Mouse (Mus musculus) liver, embryonic 16.5 days (tissue): Measurements from ENCODE around the gene Kiss1. TPM values are rescaled to one million over a fixed set of nuclear protein-coding genes. Genes with fewer than 3 reads are reported as not detected.

ENCODE experiments used
- ATAC-seq: fragments of 200-750 bp; cut with Nextera tagmentation; 2 replicates; pipeline ENCODE4 v1.8.0; 2017; ENCODE audit warnings: low read depth, mild to moderate bottlenecking, moderate number of reproducible peaks, moderate library complexity
- H3K27ac ChIP-seq: fragments of 300-500 bp; sonication (generic); 2 replicates; pipeline ENCODE4 v1.5.1; 2014; ENCODE audit warnings: mild to moderate bottlenecking, low read length
- H3K27me3 ChIP-seq: fragments of 300-500 bp; sonication (generic); 2 replicates; pipeline ENCODE4 v1.6.1; 2014; ENCODE audit warnings: low read depth, low read length, mixed read lengths; ENCODE audit not compliant: control insufficient read depth, insufficient read depth
- H3K36me3 ChIP-seq: fragments of 300-500 bp; sonication (generic); 2 replicates; pipeline ENCODE4 v1.6.1; 2014; ENCODE audit warnings: mild to moderate bottlenecking; ENCODE audit not compliant: control insufficient read depth, insufficient read depth
- H3K4me1 ChIP-seq: fragments of 300-500 bp; sonication (generic); 2 replicates; pipeline ENCODE4 v1.6.1; 2014; ENCODE audit warnings: low read depth, low read length, mixed read lengths; ENCODE audit not compliant: control insufficient read depth
- H3K4me2 ChIP-seq: fragments of 300-500 bp; sonication (generic); 2 replicates; pipeline ENCODE4 v1.6.1; 2014; ENCODE audit warnings: low read depth, low read length, mixed read lengths
- H3K4me3 ChIP-seq: fragments of 300-500 bp; sonication (generic); 2 replicates; pipeline ENCODE4 v1.5.1; 2014; ENCODE audit warnings: low read depth, mild to moderate bottlenecking, low read length
- H3K9ac ChIP-seq: fragments of 300-500 bp; sonication (generic); 2 replicates; pipeline ENCODE4 v1.6.1; 2014; ENCODE audit warnings: low read depth, low read length
- H3K9me3 ChIP-seq: fragments of 300-500 bp; sonication (generic); replicated peaks from 2 replicates; pipeline ENCODE4 v1.6.1; 2016; ENCODE audit warnings: low read length; ENCODE audit not compliant: control insufficient read depth
- WGBS: fragments of 180-500 bp; shearing (Covaris S2); extraction: QIAGEN DNeasy Blood & Tissue Kit; methylation state at CpG from one replicate; pipeline ENCODE4 v1.1.7; 2014; ENCODE audit not compliant: insufficient replicate concordance; 5-methylcytosine and 5-hydroxymethylcytosine counted together
- polyA plus RNA-seq: library from polyadenylated mRNA; unstranded; fragments of >200 nt; fragmentation: Nextera tagmentation; extraction: Ambion mirVana; gene quantifications from 2 replicates; pipeline ENCODE4 v1.2.1, GENCODE M21; 2015

Kiss1 gene
- polyA plus RNA-seq, 1 experiment from 2014 or later, result not detected

GRCm38 (mm10) chr1:133347226-133347625 is 25.6 kb downstream of the Kiss1 start:
- no peak for ATAC-seq
- Histone ChIP-seq H3K4me1 (no peaks in the 10 kb centered on the region; the same call in 1 of the 2 replicates), H3K9me3 (no peaks in the 10 kb centered on the region), H3K27ac (no peak overlapping the region), H3K27me3 (peaks cover 3% of the 10 kb centered on the region; the same call in 1 of the 2 replicates), H3K4me2 (no peak overlapping the region), H3K4me3 (no peak overlapping the region), H3K36me3 (no peaks in the 10 kb centered on the region), H3K9ac (no peak overlapping the region)
- WGBS, result 56% methylated on average over 3 of the region's 3 CpGs

GRCm38 (mm10) chr1:133347693-133348520 is 26.2 kb downstream of the Kiss1 start:
- no peak for ATAC-seq
- no peak overlapping the region for H3K27ac ChIP-seq

GRCm38 (mm10) chr1:133350210-133350609 is 28.5 kb downstream of the Kiss1 start, which contains the start of gene Ren1:
TSS of gene Ren1 (plus strand) at chr1:133350510.
- H3K27ac ChIP-seq, result no peak within 1 kb of the TSS
- no peak within 1 kb of the TSS for H3K4me3 ChIP-seq
- no peaks in the 10 kb centered on the region for H3K9me3 ChIP-seq
- no peaks in the 10 kb centered on the region for H3K36me3 ChIP-seq
- no peak within 1 kb of the TSS for H3K9ac ChIP-seq
- no peak for ATAC-seq
- H3K27me3 ChIP-seq, result peaks cover 3% of the 10 kb centered on the region; the same call in 1 of the 2 replicates
- H3K4me2 ChIP-seq, result no peak within 1 kb of the TSS
- 54% methylated on average over 1 of the region's 1 CpGs for WGBS
- no peaks in the 10 kb centered on the region; the same call in 1 of the 2 replicates for H3K4me1 ChIP-seq

More at GRCm38 (mm10) chr1:133347693-133348520, 26.2 kb downstream of the Kiss1 start:
- H3K36me3 ChIP-seq, result no peaks in the 10 kb centered on the region
- WGBS, result 24% methylated on average over 11 of the region's 11 CpGs
- no peaks in the 10 kb centered on the region for H3K9me3 ChIP-seq
- peaks cover 3% of the 10 kb centered on the region; the same call in 1 of the 2 replicates for H3K27me3 ChIP-seq
- no peak overlapping the region for H3K9ac ChIP-seq
- no peaks in the 10 kb centered on the region; the same call in 1 of the 2 replicates for H3K4me1 ChIP-seq
- H3K4me2 ChIP-seq, result no peak overlapping the region
- no peak overlapping the region for H3K4me3 ChIP-seq

GRCm38 (mm10) chr1:133351762-133352161 is 30.1 kb downstream of the Kiss1 start:
- no peaks in the 10 kb centered on the region for H3K36me3 ChIP-seq
- ATAC-seq, result no peak
- no peak overlapping the region for H3K27ac ChIP-seq
- H3K9me3 ChIP-seq, result no peaks in the 10 kb centered on the region
- H3K27me3 ChIP-seq, result peaks cover 3% of the 10 kb centered on the region; the same call in 1 of the 2 replicates
- H3K9ac ChIP-seq, result no peak overlapping the region
- H3K4me2 ChIP-seq, result no peak overlapping the region
- WGBS, result 31% methylated on average over 9 of the region's 9 CpGs
- H3K4me3 ChIP-seq, result no peak overlapping the region
- no peaks in the 10 kb centered on the region; the same call in 1 of the 2 replicates for H3K4me1 ChIP-seq

GRCm38 (mm10) chr1:133353371-133353809 is 31.7 kb downstream of the Kiss1 start:
- 41% methylated on average over 12 of the region's 12 CpGs for WGBS
- Histone ChIP-seq H3K27me3 (peaks cover 3% of the 10 kb centered on the region; the same call in 1 of the 2 replicates), H3K4me2 (no peak overlapping the region), H3K9me3 (no peaks in the 10 kb centered on the region), H3K9ac (no peak overlapping the region), H3K27ac (no peak overlapping the region), H3K4me1 (no peaks in the 10 kb centered on the region), H3K4me3 (no peak overlapping the region), H3K36me3 (no peaks in the 10 kb centered on the region)
- ATAC-seq, result no peak

- WGBS, result 48% methylated on average over 5 of the region's 5 CpGs
- no peak for ATAC-seq
- H3K27me3 ChIP-seq, result peaks cover 3% of the 10 kb centered on the region; the same call in 1 of the 2 replicates
Observed at GRCm38 (mm10) chr1:133355469-133355868, 33.8 kb downstream of the Kiss1 start.

GRCm38 (mm10) chr1:133355912-133356311 is 34.2 kb downstream of the Kiss1 start:
- no peak for ATAC-seq
- Histone ChIP-seq H3K9ac (no peak overlapping the region), H3K27me3 (peaks cover 3% of the 10 kb centered on the region; the same call in 1 of the 2 replicates), H3K4me1 (no peaks in the 10 kb centered on the region), H3K9me3 (no peaks in the 10 kb centered on the region), H3K36me3 (no peaks in the 10 kb centered on the region), H3K4me3 (no peak overlapping the region), H3K27ac (no peak overlapping the region), H3K4me2 (no peak overlapping the region)
- WGBS, result 54% methylated on average over 15 of the region's 15 CpGs

More at GRCm38 (mm10) chr1:133355469-133355868, 33.8 kb downstream of the Kiss1 start:
- H3K4me1 ChIP-seq, result no peaks in the 10 kb centered on the region
- no peak overlapping the region for H3K4me3 ChIP-seq
- H3K9ac ChIP-seq, result no peak overlapping the region
- no peak overlapping the region for H3K4me2 ChIP-seq
- H3K36me3 ChIP-seq, result no peaks in the 10 kb centered on the region
- no peak overlapping the region for H3K27ac ChIP-seq
- H3K9me3 ChIP-seq, result no peaks in the 10 kb centered on the region

- WGBS, result 43% methylated on average over 8 of the region's 8 CpGs
- Histone ChIP-seq H3K9ac (no peak overlapping the region), H3K36me3 (no peaks in the 10 kb centered on the region), H3K4me1 (no peaks in the 10 kb centered on the region), H3K4me3 (no peak overlapping the region), H3K4me2 (no peak overlapping the region), H3K27ac (no peak overlapping the region), H3K9me3 (no peaks in the 10 kb centered on the region), H3K27me3 (no peaks in the 10 kb centered on the region; the same call in 1 of the 2 replicates)
- ATAC-seq, result no peak
Observed at GRCm38 (mm10) chr1:133356330-133356729, 34.7 kb downstream of the Kiss1 start.

GRCm38 (mm10) chr1:133361006-133361405 is 39.3 kb downstream of the Kiss1 start:
- Histone ChIP-seq H3K36me3 (no peaks in the 10 kb centered on the region), H3K9ac (no peak overlapping the region), H3K4me3 (no peak overlapping the region), H3K27ac (no peak overlapping the region), H3K27me3 (peaks cover 21% of the 10 kb centered on the region), H3K4me1 (peaks cover 4% of the 10 kb centered on the region), H3K9me3 (no peaks in the 10 kb centered on the region), H3K4me2 (no peak overlapping the region)
- no peak for ATAC-seq
- WGBS, result 68% methylated on average over 6 of the region's 6 CpGs
